22 mouse cellular contexts compared by ENCODE assay signal in genomic region chr14:10509252-10509651, GRCm38 (mm10).
"Had no signal": no experiment of that assay in that cellular context is flagged by ENCODE, and none has a peak within 500 bp of the region (broad histone marks: within the 10 kb centered on the region; RNA-seq: fewer than 3 reads in every experiment).

No protein-coding gene starts in this region.

- ATAC-seq: hindbrain, embryonic 16.5 days; hindbrain, postnatal 0 days; inflammation-experienced regulatory T-cells, adult 6 months; intestine, embryonic 15.5 days; intestine, embryonic 16.5 days; intestine, postnatal 0 days had no signal

- DNase-seq: heart, postnatal 10 days; heart, postnatal 14 days; heart, postnatal 36 days; heart, postnatal 4 days; kidney, adult 11 months; kidney, adult 18-20 months; kidney, adult 2 months; kidney, adult 8-10 months; kidney, adult 9 months; kidney, postnatal 10 days; kidney, postnatal 14 days; kidney, postnatal 25 days; kidney, postnatal 36 days; kidney, postnatal 4 days; layer of hippocampus, adult 9-11 months; layer of hippocampus, postnatal 36 days had no signal
